Mouse (Mus musculus) left cerebral cortex, adult 8-10 months (tissue): ENCODE data around the gene Dlx5. TPM values are rescaled to one million over a fixed set of nuclear protein-coding genes. Genes with fewer than 3 reads are reported as not detected.

ENCODE experiments used
- DNase-seq, 2 experiments: peaks; one replicate each; pipeline ENCODE4 v3.0.0; 2022; ENCODE audit warnings: low spot score in 2 of 2
- total RNA-seq, 4 experiments: library from RNA; stranded (reverse); gene quantifications; 2 replicates each; pipeline ENCODE4 v1.2.4; 2022

The Dlx5 gene
- total RNA-seq, 4 experiments from 2014 or later: 8.9 to 11.7 (median 10.0) TPM

GRCm38 (mm10) chr6:6876231-6876630 is 5.7 kb downstream of the Dlx5 start:
- no peak for DNase-seq

- no peak for DNase-seq
These were observed 6.2 kb downstream of the Dlx5 start for GRCm38 (mm10) chr6:6875676-6876075.

GRCm38 (mm10) chr6:6875136-6875535 is 6.7 kb downstream of the Dlx5 start:
- DNase-seq: no peak

- no peak for DNase-seq
These were observed 7.7 kb downstream of the Dlx5 start for GRCm38 (mm10) chr6:6874073-6874771.

GRCm38 (mm10) chr6:6873476-6874072 is 8.3 kb downstream of the Dlx5 start:
- DNase-seq: no peak

- DNase-seq: no peak
These were observed 9.0 kb downstream of the Dlx5 start for GRCm38 (mm10) chr6:6872873-6873272.

- no peak for DNase-seq
These were observed 10.2 kb downstream of the Dlx5 start for GRCm38 (mm10) chr6:6871692-6872091.

- DNase-seq: no peak
These were observed 10.9 kb downstream of the Dlx5 start for GRCm38 (mm10) chr6:6870876-6871420.

- DNase-seq: no peak
These were observed 11.7 kb downstream of the Dlx5 start for GRCm38 (mm10) chr6:6869961-6870800.

GRCm38 (mm10) chr6:6869041-6869685 is 12.7 kb downstream of the Dlx5 start:
- no peak for DNase-seq

GRCm38 (mm10) chr6:6867031-6867430 is 14.9 kb downstream of the Dlx5 start:
- DNase-seq: no peak

GRCm38 (mm10) chr6:6864441-6865440 is 17.1 kb downstream of the Dlx5 start:
- no peak for DNase-seq

- DNase-seq: no peak
These were observed 17.9 kb downstream of the Dlx5 start for GRCm38 (mm10) chr6:6863955-6864354.

GRCm38 (mm10) chr6:6863160-6863870 is 18.6 kb downstream of the Dlx5 start, which contains the start of gene Dlx6:
Gene Dlx6 (plus strand): TSS chr6:6863334.
- no peak for DNase-seq

GRCm38 (mm10) chr6:6862611-6863010 is 19.3 kb downstream of the Dlx5 start:
- DNase-seq: peak; percentile 63 to 64

GRCm38 (mm10) chr6:6861798-6862428 is 20.0 kb downstream of the Dlx5 start:
- DNase-seq: no peak

- DNase-seq: no peak
These were observed 20.6 kb downstream of the Dlx5 start for GRCm38 (mm10) chr6:6861086-6861797.

GRCm38 (mm10) chr6:6860411-6861085 is 21.3 kb downstream of the Dlx5 start:
- DNase-seq: no peak
